Mouse (Mus musculus) mouse trophoblast stem cell (cell line): ENCODE measurements around the gene Il5ra.

Experiments used
- in situ Hi-C, 2 experiments: fragments of 300-500 bp; cut with MseI, MboI; formaldehyde crosslinking; loops; 2 replicates in 1 of 2; 3 replicates in 1 of 2; pipeline ENCODE4 v1.15.1; 2025

Il5ra gene

DNA sequence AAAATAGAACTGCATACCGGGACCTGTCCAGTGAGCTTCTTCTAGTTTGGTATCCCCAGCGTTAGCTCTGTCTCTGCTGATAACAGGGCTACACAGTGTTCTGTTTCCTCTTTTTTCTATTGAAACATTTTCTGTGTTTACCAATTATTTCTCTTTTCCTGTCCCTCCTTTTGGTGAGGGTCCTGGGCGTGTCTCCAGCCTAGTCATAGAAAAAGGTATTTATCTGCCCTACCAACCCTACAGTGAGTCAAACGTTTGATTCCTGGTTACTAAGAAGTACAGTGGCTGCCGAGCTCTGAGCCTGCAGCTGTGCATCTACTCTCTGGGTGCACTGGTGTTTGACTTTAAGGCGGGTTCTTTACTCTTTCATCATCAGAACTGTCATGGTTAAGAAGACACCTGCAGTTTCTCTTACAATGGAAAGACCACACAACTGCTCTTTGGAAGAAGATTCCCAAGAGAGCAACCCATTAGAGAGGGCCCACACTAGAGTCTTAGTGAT lies at the start of gene Il5ra:
Gene Il5ra, minus strand, starts transcription at position 151 of the 502 bp plus-strand sequence.
- in situ Hi-C loops, result no loop called here

DNA sequence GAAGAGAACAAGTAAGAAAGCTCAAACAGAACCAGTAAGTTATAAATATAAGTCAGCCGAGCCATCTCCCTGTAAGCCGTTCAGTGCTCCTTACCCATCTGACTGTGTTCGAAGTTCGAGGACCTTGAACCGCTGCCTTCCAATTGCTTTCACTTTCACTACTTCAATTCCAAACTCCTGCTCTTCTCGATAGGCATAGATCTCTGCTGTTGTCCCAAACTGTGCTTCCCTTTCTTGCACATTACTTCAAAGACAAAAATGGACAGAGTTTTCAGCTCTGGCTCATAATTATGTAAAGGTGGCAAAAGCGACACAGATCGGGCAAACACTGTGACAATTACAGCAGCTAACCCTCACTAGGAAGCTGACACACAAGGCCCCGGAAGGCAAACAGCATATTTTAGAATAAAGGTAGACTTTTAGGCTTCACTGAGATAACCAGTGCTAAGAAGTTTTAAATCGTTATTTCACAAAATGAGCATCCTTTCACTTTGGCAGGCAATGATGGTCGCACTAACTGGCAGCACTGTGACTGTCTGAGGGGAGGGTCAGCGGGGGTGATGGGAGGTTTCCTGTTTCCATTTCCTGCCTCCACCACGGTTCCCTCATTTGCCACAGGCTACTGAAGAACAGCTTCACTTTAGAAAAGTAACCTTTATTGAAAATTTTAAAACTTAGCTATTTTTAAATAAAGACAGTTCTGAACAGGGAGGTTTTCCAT lies 45.4 kb upstream of the Il5ra start:
- in situ Hi-C loops, result no loop called here

DNA sequence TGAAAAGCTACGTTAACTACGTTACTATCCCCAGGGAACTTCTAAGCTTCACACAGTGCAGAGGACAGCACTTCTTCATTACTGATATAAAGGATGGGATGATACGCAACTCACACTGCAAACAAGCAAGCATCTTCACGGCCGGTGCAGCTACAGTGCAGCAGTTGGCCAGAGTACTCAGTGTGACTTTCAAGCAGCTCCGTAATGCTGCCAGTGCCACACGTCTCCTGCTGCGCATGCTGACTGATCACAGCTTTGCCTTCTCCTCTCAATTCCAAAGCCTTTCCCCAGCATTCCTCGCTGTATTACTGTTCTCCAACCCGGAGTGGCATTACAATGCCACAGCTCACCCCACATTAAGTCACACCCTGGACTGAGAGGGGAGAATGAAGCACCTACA lies 44.8 kb upstream of the Il5ra start:
- in situ Hi-C loops, result no loop called here

DNA sequence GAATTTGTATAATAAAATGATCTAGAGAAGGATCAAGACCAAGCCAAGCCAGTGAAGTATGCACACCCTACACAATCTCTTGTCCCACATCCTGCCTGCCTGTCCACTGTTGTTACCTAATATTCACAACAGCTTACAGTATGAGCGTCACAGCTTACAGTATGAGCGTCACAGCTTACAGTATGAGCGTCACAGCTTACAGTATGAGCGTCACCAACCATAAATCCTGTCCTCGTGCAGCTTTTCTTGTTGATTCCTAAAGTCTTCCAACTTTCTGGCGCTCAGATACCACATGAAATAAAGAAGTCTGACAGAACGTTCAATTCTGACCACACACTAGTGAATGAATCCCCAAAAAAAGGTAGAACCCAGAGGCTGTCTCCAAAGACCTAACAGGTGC lies 44.3 kb upstream of the Il5ra start:
- in situ Hi-C loops, result no loop called here

DNA sequence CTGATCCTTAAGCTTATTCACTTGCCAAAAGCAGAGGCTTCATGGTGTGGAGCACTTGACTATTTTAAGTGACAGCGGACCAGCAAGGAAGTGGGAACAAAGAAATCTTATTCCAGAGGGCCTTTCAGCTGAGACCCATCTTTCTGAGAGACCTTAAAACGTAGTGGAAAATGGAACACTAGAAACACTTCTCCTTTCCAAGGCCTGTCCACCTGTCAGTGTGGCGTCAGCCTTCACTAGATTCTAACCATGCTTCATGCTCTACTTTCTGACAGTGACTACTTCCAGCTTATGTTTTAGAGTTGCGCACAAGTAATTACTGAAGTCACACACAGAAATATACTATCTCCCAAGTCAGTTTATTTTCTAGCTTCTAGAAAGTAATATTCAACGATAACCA lies 43.6 kb upstream of the Il5ra start:
- in situ Hi-C loops, result no loop called here

DNA sequence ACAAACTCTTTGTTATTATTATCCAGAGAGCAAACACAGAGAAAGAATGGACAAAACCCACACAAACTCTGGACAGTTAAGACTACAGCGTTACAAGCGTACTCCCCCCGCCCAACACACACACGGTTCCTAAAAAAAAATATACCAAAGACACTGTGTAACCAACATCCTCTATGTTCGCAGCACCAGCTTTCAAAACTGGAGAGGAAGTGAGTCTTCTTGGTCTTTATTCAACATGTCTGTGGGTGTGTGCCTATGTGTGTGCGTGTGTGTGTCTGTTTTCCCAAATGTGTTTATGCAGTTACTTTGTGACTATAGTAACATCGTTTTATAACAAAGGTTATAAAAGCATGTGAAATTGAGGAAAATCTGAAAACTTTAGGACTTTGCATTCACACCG lies 42.6 kb upstream of the Il5ra start:
- in situ Hi-C loops, result no loop called here

DNA sequence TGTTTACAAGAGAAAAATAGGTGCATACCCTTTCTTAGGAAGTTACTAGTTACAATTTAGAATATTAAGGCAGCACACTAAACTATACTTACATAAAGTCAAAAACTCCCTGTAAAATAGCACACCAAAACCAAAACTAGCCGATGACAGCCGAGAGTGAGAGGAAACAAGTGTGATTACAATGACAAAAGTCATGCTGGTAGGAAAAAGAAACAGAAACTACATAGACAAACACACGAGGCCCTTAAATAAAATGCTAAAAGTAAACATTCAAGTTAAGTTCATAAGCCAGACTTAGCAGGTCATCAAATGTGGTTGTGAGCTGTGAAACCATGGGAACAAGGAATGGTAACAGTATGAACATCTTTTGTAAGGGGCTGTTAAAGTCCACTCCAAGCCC lies 38.3 kb upstream of the Il5ra start:
- in situ Hi-C loops, result no loop called here

DNA sequence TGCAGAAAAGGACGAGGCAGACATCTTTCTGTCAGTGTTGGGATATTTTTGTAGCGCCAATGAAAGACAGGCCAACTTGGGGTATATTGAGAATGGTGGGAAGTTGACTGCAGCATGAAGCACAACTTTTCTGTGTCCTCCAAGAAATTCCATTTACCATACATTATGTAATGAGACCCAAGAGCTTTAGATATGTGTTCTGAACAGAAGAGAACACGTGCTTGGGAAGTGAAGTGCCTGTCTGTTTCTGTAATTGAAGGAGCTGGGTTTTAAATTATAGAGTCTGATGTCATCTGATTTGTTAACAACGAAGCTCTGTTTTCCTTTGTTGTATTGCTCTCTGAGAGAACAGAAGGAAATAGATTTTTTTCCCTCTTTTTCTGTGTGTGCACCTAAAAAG lies 21.2 kb upstream of the Il5ra start:
- in situ Hi-C loops, result loop anchor here in 1 of 2 experiments (10.0 kb wide), 1 partner anchor 105 kb away; no protein-coding TSS in a partner anchor

DNA sequence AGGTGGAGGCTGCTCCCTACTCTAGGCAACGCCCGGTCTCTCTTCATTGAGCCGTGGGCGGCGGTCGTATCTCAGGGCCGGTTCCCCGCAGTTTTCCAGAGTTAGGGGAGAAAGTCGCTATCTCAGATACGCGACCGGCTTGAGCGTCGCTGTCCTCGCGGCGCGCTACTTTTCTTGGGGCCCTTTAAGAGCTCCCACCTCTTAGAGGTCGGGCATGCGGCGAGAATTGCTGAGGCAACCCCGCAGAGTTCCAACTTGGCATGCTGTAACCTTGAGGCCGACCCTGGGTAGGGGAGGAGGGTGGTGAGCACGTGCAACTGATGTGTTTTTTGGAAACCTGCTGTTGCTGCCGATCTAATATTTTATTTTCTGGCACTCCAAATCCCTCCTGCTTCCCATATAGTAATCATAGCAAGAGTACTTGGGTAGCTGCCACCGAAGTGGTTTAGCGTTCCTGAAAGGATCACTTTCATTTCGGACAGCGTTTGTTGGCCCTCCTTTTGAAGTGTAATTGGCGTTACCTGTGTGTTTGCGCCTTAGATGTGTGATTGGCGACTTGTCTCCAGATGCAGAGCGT lies 20.5 kb upstream of the Il5ra start:
- in situ Hi-C loops, result no loop called here

DNA sequence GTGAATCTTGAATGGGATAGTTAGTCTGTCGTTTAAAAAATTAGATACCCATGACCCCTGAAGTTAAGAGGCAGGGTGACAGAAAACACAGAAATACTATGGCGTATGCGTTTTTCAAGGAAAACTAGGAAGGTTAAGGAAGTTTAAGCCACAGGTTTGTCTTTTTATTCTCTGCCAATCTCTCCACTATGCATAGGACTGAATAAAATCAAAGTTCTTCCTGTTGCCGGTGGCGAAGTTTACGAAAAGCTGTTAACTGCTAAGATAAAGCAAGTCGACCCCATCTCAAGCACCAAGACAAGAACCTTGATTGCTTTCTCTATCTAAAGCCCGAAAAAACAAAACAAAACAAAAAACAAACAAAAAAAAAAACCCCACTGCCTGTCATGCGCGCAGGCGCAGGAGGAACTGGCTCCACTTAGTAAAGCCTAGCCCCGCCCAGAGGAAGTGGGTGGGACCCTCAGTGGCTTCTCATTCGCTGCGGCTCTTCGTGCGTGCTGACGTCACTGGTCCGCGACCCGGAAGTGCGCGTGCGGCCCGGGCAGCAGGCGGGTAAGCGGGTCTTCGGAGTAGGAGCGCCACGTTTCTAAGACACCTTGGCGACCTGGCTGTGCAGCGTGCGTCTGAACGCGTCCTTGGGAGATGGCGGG lies 19.9 kb upstream of the Il5ra start, which contains the start of gene Trnt1:
Gene Trnt1, plus strand, starts transcription at position 481 of the 650 bp plus-strand sequence.
- in situ Hi-C loops, result no loop called here

DNA sequence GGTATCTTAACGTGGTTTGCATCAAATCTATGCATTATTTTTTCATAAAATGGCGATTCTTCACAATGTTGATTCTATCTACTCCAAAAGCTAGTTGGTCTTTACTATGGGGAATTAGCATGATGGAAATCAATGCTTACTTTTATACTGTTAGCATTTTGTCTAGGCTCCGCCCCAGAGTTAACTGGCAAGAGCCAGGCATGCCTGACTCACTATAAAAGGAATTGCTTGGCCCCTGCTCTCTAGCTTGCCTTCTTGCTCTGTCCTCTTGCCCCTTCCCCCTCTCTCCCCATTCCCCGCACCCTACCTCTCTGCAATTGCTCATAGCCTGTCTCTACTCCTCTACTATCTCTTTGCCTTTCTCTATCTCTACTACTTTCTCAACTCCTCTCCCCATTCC lies 17.9 kb upstream of the Il5ra start:
- in situ Hi-C loops, result no loop called here

DNA sequence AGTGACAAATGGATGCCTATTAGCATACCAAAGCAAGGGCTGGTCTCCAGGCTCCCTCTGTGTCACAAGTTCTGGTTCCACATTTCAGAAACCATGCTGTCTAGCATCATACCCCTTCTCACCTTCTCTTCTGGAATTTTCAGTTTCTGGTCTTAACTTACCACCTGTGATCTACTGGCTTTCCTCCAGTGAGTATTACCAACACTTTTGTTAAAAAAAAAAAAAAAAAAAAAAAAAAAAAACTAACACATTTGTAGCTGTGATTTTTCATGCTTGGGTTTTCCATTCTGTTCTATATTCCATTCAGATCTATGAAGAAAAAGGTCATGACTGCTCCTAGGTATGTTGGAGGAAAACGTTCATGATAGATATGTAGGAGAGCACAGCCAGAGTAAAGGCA lies 17.1 kb upstream of the Il5ra start:
- in situ Hi-C loops, result no loop called here

DNA sequence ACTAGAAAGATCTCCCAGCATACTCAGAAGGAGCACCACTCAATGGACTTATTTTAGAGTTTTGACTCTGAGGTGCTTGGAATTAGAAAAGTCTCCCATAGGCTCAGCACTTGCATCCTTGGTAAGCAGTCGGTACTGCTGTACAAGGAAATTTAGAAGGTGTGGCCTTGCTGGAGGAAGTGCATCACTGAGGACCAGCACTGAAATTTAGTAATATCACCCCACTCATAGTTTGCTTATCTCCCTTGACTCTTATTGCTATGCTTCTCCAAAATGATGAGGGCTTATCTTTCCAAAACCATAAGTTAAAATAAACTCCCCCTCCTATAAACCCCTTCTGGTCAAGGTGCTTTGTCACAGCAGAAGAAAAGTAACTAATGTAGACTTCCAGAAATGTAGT lies 12.6 kb upstream of the Il5ra start:
- in situ Hi-C loops, result no loop called here

DNA sequence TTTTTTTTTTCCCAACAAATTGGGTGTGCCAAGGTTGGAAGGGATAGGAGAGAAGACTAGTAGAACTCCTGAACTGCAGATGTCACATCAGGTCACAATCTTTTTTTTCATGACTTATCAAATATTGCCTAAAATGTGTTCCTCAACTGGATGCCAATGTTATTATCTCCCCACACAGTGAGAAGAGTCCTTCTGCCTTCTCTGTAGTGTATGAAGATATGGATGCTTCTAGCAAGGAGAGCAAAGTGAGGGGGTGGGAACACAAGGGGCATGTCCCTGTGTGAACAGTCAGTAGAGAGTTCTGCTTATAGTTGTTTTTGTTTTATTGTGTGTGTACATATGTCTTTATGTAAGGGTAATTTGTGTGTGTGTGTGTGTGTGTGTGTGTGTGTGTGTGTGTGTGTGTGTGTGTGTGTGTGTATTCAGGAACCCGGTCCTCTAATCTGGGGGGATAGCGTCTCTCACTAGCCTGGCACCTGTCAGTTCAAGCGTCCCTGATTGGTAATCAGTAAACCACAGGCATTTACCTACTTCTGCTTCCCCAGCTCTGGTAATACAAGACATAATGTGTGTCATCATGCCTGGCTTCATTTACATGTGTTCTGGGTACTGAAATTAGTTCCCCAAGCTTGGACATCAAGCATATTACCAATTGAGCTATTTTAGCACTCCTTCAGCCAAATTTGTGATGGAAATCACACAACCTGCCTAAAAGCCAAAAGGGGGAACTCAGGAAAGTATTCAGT lies 11.8 kb upstream of the Il5ra start:
- in situ Hi-C loops, result no loop called here

DNA sequence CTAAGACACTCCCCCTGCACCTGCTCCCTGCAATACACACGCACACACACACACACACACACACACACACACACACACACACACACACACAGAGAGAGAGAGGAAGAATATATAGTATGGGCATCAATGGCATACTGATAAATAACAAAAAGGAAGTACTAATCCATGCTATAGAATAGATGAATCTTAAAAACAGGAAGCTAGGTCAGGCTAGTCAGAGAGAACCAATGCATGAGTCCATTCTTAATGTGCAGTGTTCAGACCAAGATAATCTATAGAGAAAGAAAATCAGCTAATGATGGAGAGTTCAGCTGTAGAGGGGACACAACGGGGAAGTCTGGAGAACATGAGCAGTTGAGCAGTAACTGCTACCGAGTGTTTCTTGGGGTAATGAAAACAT lies 9.5 kb upstream of the Il5ra start:
- in situ Hi-C loops, result no loop called here

DNA sequence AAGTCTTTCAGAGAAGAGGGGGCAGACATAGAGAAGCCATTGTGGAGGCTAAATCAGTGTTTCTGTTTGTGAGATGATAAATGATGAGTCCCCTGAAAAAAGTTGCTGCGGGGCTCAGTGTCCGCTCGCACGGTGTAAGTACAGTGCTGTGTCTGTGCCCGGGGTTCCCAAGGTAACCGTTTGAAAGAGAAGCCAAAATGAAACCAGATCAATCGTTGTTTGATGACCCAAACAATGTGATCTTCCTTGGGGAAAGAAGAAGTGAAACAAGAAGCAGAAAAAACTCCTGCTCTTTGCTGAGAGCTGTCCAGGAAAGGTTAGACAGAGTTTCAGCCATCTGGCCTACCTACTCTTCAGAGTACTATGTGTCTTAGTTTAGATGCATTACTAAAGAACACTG lies 1.5 kb upstream of the Il5ra start:
- in situ Hi-C loops, result no loop called here

DNA sequence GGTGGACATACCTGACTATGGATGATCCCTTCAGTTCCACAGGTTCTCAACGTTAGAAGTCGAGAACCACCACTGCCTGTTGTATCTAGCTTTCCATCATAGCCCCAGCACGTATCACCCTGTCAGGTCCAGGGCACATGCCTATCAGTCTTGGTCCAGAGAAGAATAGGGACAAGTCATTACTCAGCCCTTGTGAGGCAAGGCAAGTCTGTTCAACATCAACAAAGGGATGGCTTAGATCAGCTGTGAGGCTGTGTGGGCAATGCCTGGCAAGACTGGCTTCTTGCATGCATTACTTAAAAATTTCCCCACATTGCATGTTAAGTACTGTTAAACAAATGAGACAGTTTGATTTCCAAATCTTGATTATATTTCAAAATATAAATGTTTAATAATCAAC lies 1.0 kb downstream of the Il5ra start:
- in situ Hi-C loops, result no loop called here

DNA sequence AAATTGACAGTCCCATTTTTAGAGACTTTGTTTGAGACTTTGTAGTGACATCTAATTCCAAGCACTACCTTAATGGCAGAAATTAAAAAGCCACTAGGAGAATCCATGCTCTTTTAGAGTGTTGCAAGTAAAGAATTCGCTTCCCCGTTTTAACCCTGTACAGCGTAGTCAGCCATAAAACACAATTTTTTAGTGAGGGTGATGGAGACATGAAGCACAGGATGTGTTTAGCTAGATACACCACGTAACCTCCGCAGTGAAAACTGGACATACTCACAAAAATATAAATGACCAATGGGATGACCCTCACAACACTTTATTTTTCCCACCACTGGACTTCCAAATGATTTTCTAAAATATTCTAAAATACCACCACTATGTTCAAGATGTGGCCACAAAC lies 1.6 kb downstream of the Il5ra start:
- in situ Hi-C loops, result no loop called here

DNA sequence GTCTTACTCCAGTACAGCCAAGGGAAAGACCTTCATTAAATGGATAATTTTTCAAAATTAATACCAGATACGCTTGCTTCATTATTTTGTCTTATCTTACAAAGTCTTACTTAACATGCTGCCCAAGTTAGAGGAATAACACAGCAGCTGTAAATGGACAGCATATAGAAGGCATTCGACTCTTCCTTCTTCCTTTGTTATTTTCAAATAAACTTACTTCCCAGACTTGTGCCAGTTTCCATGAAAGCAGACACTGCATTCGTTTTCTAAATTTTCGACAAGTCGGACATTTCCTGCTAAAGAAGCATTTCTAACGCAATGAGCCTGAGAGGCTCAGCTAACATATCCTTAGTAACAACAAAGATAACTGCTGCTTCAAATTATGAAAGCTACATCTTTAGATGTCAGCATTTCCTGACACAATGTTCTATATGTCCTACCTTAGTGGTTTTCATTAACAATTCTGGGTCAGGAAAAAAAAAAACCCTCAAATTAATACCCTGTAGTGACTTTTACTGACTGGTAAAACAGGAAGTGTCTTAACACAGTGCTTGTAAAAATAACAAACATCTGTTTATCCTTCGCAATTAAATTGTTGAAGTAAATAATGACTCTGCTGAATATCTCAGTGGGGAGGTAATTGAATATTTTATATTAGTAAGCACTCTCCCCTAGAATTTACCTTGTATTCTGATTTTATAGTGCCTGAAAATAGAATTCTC lies 3.0 kb downstream of the Il5ra start:
- in situ Hi-C loops, result no loop called here

DNA sequence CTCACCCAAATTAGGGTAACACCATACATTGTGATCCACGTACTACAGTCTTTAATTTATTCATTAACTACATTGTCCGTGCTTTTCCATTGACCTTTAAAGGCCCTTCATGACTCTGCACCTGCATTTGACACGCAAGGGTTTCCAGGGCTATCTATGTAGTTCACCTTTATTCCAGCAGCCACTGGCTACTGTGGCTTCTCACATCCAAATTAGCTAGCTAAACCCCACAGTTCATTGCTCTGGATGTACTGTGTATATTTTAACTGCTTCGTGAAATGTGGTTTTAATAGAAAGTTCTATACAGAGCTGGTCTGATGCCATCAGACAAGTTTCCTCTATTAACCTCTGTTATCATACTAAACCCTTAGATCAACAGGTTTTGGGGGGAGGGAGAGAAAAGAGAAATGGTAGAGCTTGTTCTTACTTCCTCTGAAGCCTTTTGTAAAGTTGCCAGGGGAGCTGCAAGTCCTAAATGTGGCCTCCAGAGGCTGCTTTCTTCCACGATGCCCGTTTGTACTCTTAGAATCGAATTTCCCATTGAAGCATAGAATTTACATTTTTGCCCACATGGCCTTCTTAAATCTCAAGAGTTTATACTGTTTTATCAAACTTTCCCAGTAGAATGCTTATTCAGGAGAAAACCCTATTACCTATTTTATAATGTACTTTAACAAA lies 5.1 kb downstream of the Il5ra start:
- in situ Hi-C loops, result no loop called here

DNA sequence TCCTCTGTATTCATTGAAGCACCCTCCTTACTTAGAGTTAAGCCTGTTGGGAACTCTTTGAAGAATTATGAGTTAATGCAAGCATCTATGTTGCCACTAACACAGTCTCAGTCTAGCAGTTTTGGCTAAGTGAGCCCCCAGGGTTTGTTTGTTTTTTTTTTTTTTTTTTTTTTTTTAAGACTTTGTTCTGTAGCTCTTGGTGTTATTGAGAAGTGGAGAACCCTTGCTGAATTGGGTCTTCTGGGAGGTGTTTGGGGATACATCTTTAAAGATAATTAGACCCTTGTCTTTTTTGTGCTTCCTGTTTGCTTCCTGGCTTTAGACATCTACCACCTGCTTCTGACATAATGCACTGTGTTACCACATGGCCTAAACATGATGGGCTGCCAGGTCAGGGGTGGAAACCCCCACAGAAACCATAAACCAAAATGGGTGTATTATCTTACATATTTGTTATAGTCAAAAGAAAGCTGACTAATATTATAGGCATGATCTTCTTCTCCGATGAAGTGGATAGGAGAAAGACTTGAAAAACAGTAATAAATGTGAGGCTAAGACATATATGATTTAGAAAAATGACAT lies 8.5 kb downstream of the Il5ra start:
- in situ Hi-C loops, result no loop called here
